Mouse (Mus musculus) left cerebral cortex, adult 9 months (tissue): ENCODE data around the gene Esp18.

Experiments
- DNase-seq, 2 experiments: peaks; one replicate each; pipeline ENCODE4 v3.0.0; 2022; ENCODE audit warnings: low spot score in 2 of 2

The Esp18 gene

DNA sequence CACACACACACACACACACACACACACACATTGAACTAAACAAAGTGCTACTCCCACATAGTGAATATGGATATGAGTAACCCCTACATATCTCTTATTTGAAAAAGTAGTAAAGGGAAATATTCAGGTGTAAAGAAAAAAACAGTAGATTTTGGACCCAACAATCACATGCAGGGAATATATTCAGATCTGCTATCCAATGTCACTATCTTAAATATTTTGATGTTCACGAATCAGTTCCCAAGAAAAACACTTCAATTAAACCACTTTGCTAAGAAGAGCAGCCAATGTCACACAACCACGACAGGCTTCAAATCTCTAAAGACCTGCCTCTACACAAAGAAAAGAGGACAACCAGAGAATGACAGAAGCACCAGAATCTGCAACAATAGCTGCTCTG, at the start of gene Esp18:
Gene Esp18 (plus strand): TSS at position 301 of the 400 bp plus-strand sequence.
- no peak for DNase-seq

DNA sequence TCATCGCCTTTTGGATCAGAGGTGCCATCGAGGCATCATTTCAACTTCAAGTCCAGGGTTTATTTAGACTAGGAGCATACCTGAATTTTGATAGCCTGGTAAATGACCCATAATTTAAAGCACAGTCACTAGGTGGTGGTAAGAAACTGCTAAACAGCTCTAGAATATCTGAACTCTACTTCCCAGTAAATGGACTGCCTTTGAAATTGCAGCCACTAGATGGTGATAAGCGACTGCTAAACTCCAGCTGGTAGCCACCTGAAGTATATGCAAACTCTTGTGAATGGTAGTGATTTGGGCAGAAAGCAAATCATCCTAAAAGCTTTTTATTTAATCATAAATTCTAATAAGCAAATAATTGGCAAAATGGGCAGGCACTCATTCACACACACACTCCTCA, 42.8 kb upstream of the Esp18 start:
- DNase-seq, result peak in 1 of 2 experiments; percentile 22
